Mouse (Mus musculus) neural tube, embryonic 15.5 days (tissue): ENCODE measurements around the gene Trappc13. TPM values are rescaled to one million over a fixed set of nuclear protein-coding genes. Genes with fewer than 3 reads are reported as not detected.
"Not testable (repeated sequence)": the region's sequence is repeated elsewhere in the genome, so short reads cannot be mapped to it uniquely, and the experiment has no call there.

Experiments
- ATAC-seq: fragments of 200-750 bp; cut with Nextera tagmentation; 2 replicates; pipeline ENCODE4 v1.8.0; 2017; ENCODE audit warnings: mild to moderate bottlenecking, moderate TSS enrichment, moderate library complexity; ENCODE audit not compliant: low FRiP score
- H3K27ac ChIP-seq: fragments of 300-500 bp; sonication (generic); replicated peaks from 2 replicates; pipeline ENCODE4 v1.5.1; 2015; ENCODE audit warnings: mild to moderate bottlenecking, inconsistent platforms
- H3K27me3 ChIP-seq: fragments of 300-500 bp; sonication (generic); replicated peaks from 2 replicates; pipeline ENCODE4 v1.6.1; 2015; ENCODE audit warnings: inconsistent platforms
- H3K36me3 ChIP-seq: fragments of 300-500 bp; sonication (generic); 2 replicates; pipeline ENCODE4 v1.6.1; 2015; ENCODE audit warnings: inconsistent platforms
- H3K4me1 ChIP-seq: fragments of 300-500 bp; sonication (generic); 2 replicates; pipeline ENCODE4 v1.6.1; 2015; ENCODE audit warnings: inconsistent platforms
- H3K4me2 ChIP-seq: fragments of 300-500 bp; sonication (generic); 2 replicates; pipeline ENCODE4 v1.6.1; 2015; ENCODE audit warnings: inconsistent platforms, mild to moderate bottlenecking, moderate library complexity
- H3K4me3 ChIP-seq: fragments of 300-500 bp; sonication (generic); replicated peaks from 2 replicates; pipeline ENCODE4 v1.5.1; 2015; ENCODE audit warnings: mild to moderate bottlenecking, inconsistent platforms
- H3K9ac ChIP-seq: fragments of 300-500 bp; sonication (generic); replicated peaks from 2 replicates; pipeline ENCODE4 v1.6.1; 2015; ENCODE audit warnings: mild to moderate bottlenecking, inconsistent platforms
- H3K9me3 ChIP-seq: fragments of 300-500 bp; sonication (generic); replicated peaks from 2 replicates; pipeline ENCODE4 v1.6.1; 2016; ENCODE audit warnings: inconsistent platforms
- WGBS: fragments of 180-500 bp; shearing (Covaris S2); methylation state at CpG from one replicate; pipeline ENCODE4 v1.1.7; 2015; ENCODE audit warnings: mixed read lengths; 5-methylcytosine and 5-hydroxymethylcytosine counted together
- polyA plus RNA-seq: library from polyadenylated mRNA; unstranded; fragments of >200 nt; fragmentation: Nextera tagmentation; extraction: Ambion mirVana; gene quantifications from 2 replicates; pipeline ENCODE4 v1.2.1, GENCODE M21; 2015

The Trappc13 gene
- polyA plus RNA-seq = 61.6 and 61.7 TPM in 2 replicates

- WGBS = under 1% methylated on average over 32 of the region's 32 CpGs
- peak within 1 kb of the TSS; percentile 80 for H3K4me3 ChIP-seq
- H3K4me1 ChIP-seq = peaks cover 24% of the 10 kb centered on the region
- H3K36me3 ChIP-seq = peaks cover 7% of the 10 kb centered on the region; the same call in 1 of the 2 replicates
- H3K27ac ChIP-seq = peak within 1 kb of the TSS; percentile 85
- H3K9ac ChIP-seq = peak within 1 kb of the TSS; percentile 90
- no peaks in the 10 kb centered on the region for H3K9me3 ChIP-seq
- H3K27me3 ChIP-seq = no peaks in the 10 kb centered on the region
- ATAC-seq = peak; percentile 93
- peak within 1 kb of the TSS; percentile 80 for H3K4me2 ChIP-seq
Measured at GRCm38 (mm10) chr13:104177796-104178649, at the start of gene Trappc13. Trappc13 (minus strand) TSS chr13:104178469.

DNA sequence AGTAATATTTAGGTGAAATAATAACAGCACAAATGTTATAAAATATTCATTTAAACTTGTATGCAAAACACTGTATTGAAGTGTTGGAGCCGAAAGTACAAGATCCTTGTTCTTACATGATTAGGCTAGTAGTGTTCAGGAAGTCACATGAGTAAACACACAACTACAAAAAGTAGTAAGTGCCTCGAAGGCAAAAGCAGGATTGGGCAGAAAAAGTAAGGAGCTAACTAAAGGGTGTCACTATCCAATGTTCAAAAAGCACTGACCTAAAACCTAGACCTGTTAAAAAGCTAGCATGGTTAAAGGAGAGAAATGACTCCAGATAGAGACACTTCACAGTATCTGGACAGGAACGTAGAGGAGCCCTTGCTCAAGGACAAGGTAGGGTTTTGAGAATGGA lies 49.2 kb upstream of the Trappc13 start:
- WGBS = 63% methylated on average over 3 of the region's 3 CpGs
- peaks cover 21% of the 10 kb centered on the region for H3K4me1 ChIP-seq
- H3K4me2 ChIP-seq = peak overlapping the region; percentile 70
- H3K9ac ChIP-seq = peak overlapping the region; percentile 76; the same call in 1 of the 2 replicates
- H3K4me3 ChIP-seq = peak overlapping the region; percentile 71
- H3K36me3 ChIP-seq = no peaks in the 10 kb centered on the region
- no peaks in the 10 kb centered on the region for H3K27me3 ChIP-seq
- ATAC-seq = no peak
- no peaks in the 10 kb centered on the region for H3K9me3 ChIP-seq
- no peak overlapping the region for H3K27ac ChIP-seq

- 57% methylated on average over 1 of the region's 1 CpGs for WGBS
- H3K36me3 ChIP-seq = peaks cover 14% of the 10 kb centered on the region
Measured at GRCm38 (mm10) chr13:104204313-104204712, 26.0 kb upstream of the Trappc13 start.

DNA sequence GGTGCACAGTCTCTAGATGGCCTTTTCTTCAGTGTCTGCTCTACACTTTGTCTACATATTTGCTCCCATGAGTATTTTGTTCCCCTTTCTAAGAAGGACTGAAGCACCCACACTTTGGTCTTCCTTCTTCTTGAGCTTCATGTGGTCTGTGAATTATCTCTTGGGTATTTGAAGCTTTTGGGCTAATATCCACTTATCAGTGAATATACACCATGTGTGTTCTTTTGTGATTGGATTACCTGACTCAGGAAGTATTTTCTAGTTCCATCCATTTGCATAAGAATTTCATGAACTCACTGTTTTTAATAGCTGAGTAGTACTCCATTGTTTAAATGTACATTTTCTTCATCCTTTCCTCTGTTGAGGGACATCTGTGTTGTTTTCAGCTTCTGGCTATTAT lies 17.6 kb upstream of the Trappc13 start:
- H3K4me1 ChIP-seq, H3K4me3 ChIP-seq, ATAC-seq, H3K9me3 ChIP-seq, H3K9ac ChIP-seq, H3K27ac ChIP-seq, H3K27me3 ChIP-seq, H3K4me2 ChIP-seq: not testable (repeated sequence)
- peaks cover 40% of the 10 kb centered on the region for H3K36me3 ChIP-seq

More at GRCm38 (mm10) chr13:104204313-104204712, 26.0 kb upstream of the Trappc13 start:
- no peaks in the 10 kb centered on the region for H3K27me3 ChIP-seq
- no peaks in the 10 kb centered on the region for H3K4me1 ChIP-seq
- ATAC-seq = no peak
- H3K9me3 ChIP-seq = no peaks in the 10 kb centered on the region
- no peak overlapping the region for H3K9ac ChIP-seq
- H3K4me3 ChIP-seq = no peak overlapping the region
- no peak overlapping the region for H3K27ac ChIP-seq
- no peak overlapping the region for H3K4me2 ChIP-seq

DNA sequence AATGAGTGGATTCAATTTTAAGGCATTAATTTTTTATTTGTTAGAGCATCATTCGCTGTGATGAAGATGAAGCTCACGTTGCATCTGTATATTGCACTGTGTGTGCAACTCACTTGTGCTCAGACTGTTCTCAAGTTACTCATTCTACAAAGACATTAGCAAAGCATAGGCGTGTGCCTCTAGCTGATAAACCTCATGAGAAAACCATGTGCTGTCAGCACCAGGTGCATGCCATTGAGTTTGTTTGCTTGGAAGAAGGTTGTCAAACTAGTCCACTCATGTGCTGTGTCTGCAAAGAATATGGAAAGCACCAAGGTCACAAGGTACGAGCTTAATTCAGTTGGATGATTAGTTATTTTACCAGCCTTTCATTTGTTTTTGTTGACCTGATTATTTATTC lies 9.1 kb upstream of the Trappc13 start:
- WGBS = 90% methylated on average over 4 of the region's 4 CpGs
- H3K4me2 ChIP-seq = no peak overlapping the region
- no peak for ATAC-seq
- no peak overlapping the region for H3K4me3 ChIP-seq
- H3K36me3 ChIP-seq = peaks cover 33% of the 10 kb centered on the region
- H3K4me1 ChIP-seq = no peaks in the 10 kb centered on the region
- H3K27me3 ChIP-seq = no peaks in the 10 kb centered on the region
- H3K27ac ChIP-seq = no peak overlapping the region
- no peaks in the 10 kb centered on the region for H3K9me3 ChIP-seq
- H3K9ac ChIP-seq = no peak overlapping the region

DNA sequence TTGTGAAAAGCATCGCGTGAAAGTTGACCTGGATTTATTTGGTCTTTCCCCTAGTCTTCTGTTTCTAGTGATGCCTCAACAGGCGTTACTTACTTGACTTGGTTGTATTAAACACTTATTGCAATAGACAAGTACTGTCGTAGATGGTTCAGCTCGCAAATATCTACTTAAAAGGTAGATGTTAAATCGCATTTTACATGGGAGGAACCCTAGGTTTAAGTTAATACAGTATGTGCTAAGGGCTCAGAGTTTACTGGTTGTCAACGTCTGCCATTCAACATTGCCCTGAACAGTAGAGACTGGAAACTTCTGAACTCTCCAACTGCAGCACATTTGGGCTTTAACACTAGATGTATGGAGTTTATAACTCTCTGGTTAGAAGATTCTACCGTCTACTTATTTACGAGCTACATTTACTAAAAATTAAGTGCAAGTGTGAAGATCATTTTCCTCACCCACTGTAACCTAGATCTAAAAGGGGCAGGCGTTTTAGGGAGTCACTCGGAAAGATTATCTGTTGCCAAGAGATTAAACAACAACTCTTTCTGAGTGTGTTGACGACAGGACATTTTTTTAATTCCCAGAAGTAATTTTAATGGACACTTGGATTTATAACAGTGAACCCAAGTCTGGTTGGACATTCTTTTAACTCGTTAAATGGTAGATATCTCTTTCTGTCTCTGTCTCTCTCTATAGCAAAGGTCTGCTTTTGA lies 1.1 kb upstream of the Trappc13 start:
- peaks cover 23% of the 10 kb centered on the region for H3K4me1 ChIP-seq
- H3K27ac ChIP-seq = peak overlapping the region; percentile 85
- H3K27me3 ChIP-seq = no peaks in the 10 kb centered on the region
- H3K9ac ChIP-seq = peak overlapping the region; percentile 90
- peak overlapping the region; percentile 80 for H3K4me3 ChIP-seq
- H3K4me2 ChIP-seq = peak overlapping the region; percentile 66
- H3K9me3 ChIP-seq = no peaks in the 10 kb centered on the region
- WGBS = 23% methylated on average over 13 of the region's 13 CpGs
- ATAC-seq = peak; percentile 1; the same call in 1 of the 2 replicates
- peaks cover 12% of the 10 kb centered on the region for H3K36me3 ChIP-seq

GRCm38 (mm10) chr13:104178650-104179121 lies 417 bp upstream of the Trappc13 start, which contains the start of gene Trim23:
Trim23 (plus strand) TSS chr13:104178797.
- H3K36me3 ChIP-seq = peaks cover 9% of the 10 kb centered on the region
- peak within 1 kb of the TSS; percentile 90 for H3K9ac ChIP-seq
- peak within 1 kb of the TSS; percentile 85 for H3K27ac ChIP-seq
- ATAC-seq = peak; percentile 99
- H3K4me1 ChIP-seq = peaks cover 24% of the 10 kb centered on the region
- WGBS = under 1% methylated on average over 38 of the region's 38 CpGs
- H3K9me3 ChIP-seq = no peaks in the 10 kb centered on the region
- peak within 1 kb of the TSS; percentile 80 for H3K4me3 ChIP-seq
- no peaks in the 10 kb centered on the region for H3K27me3 ChIP-seq
- peak within 1 kb of the TSS; percentile 80 for H3K4me2 ChIP-seq

GRCm38 (mm10) chr13:104176874-104177273 lies 1.4 kb downstream of the Trappc13 start:
- no peaks in the 10 kb centered on the region for H3K9me3 ChIP-seq
- H3K4me2 ChIP-seq = peak overlapping the region; percentile 80
- peaks cover 7% of the 10 kb centered on the region; the same call in 1 of the 2 replicates for H3K36me3 ChIP-seq
- 83% methylated on average over 3 of the region's 3 CpGs for WGBS
- H3K4me3 ChIP-seq = peak overlapping the region; percentile 27
- no peaks in the 10 kb centered on the region for H3K27me3 ChIP-seq
- no peak for ATAC-seq
- no peak overlapping the region for H3K27ac ChIP-seq
- H3K9ac ChIP-seq = peak overlapping the region; percentile 34; the same call in 1 of the 2 replicates
- peaks cover 27% of the 10 kb centered on the region for H3K4me1 ChIP-seq

DNA sequence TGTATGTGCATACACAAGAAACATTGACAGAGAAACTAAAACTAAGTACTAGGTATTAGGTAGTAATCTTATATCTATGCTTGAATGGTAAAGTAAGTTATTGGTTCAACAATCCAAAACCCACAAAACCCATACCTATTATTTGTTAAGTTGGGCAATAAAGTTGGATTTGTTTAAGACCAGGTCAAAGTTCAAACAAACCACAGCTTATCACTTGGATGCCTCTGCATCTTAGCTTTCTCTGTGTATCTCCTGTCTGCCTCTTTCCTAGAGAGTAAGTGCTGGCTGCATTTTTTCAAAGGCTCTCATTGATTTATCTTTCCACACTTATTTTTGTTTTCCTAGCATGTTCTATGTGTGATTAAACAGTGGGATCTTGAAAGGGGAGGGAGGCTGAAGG lies 5.8 kb downstream of the Trappc13 start:
- H3K4me1 ChIP-seq = peaks cover 18% of the 10 kb centered on the region

DNA sequence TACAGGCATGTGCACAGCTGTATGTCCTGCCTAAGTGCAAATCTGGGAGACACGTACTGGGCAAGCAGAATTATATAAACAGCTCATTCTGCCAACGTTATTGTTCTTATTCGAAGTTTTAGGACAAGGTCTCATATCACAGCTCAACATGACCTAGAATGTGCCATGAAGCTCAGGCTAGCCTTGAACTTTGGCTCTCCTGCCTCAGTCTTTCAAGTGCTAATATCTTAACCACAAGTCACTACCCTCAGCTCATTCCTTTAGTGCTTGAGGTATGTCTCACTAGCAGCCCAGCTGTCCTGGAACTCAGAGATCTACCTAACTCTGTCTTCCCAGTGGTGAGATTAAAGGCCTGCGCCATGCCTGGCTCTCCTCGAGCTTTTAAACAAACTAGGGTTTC lies 6.6 kb downstream of the Trappc13 start:
- peaks cover 12% of the 10 kb centered on the region for H3K4me1 ChIP-seq
- no peaks in the 10 kb centered on the region for H3K27me3 ChIP-seq
- WGBS = 93% methylated on average over 5 of the region's 5 CpGs
- no peak overlapping the region for H3K4me3 ChIP-seq
- ATAC-seq = no peak
- H3K9me3 ChIP-seq = peaks cover 4% of the 10 kb centered on the region; the same call in 1 of the 2 replicates
- H3K9ac ChIP-seq = no peak overlapping the region
- H3K27ac ChIP-seq = no peak overlapping the region
- no peak overlapping the region for H3K4me2 ChIP-seq
- peaks cover 25% of the 10 kb centered on the region for H3K36me3 ChIP-seq

More for the DNA sequence above, 5.8 kb downstream of the Trappc13 start:
- no peak overlapping the region for H3K4me3 ChIP-seq
- H3K27me3 ChIP-seq = no peaks in the 10 kb centered on the region
- no peak overlapping the region for H3K4me2 ChIP-seq
- no peak overlapping the region for H3K9ac ChIP-seq
- no peak for ATAC-seq
- H3K27ac ChIP-seq = no peak overlapping the region
- H3K36me3 ChIP-seq = peaks cover 19% of the 10 kb centered on the region
- peaks cover 4% of the 10 kb centered on the region; the same call in 1 of the 2 replicates for H3K9me3 ChIP-seq

- H3K9me3 ChIP-seq = no peaks in the 10 kb centered on the region
- H3K4me3 ChIP-seq = no peak overlapping the region
- H3K9ac ChIP-seq = no peak overlapping the region
- ATAC-seq = no peak
- WGBS = 95% methylated on average over 1 of the region's 1 CpGs
- H3K36me3 ChIP-seq = peaks cover 47% of the 10 kb centered on the region
- no peaks in the 10 kb centered on the region for H3K27me3 ChIP-seq
- no peak overlapping the region for H3K4me2 ChIP-seq
- H3K27ac ChIP-seq = no peak overlapping the region
- H3K4me1 ChIP-seq = no peaks in the 10 kb centered on the region
Measured at GRCm38 (mm10) chr13:104155686-104156085, 22.6 kb downstream of the Trappc13 start.
